Mouse (Mus musculus) thymus, postnatal 25 days (tissue): ENCODE results near the gene Hsd3b4.
"Not testable (repeated sequence)": the region's sequence is repeated elsewhere in the genome, so short reads cannot be mapped to it uniquely, and the experiment has no call there.

Experiments used
- DNase-seq: peaks from one replicate; pipeline ENCODE4 v3.0.0; 2022

Hsd3b4 gene

DNA sequence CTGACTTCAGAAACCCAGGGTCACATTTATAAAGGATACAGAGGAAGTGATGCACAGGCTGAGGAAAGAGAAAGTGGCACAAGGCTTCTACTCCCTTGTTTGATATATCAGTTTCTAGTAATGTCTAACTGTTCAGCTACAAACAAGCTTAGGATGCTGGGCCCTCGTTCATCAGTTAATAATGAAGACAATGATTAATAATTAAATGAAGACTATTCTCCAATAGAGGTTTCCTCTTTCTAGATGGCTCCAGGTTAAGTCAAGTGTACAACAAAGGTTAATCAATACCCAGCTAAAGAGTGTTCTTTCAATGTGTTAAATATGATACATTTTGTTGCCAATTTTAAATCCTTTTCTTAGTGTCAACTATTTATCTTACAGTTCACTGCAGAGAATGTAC, at the start of gene Hsd3b4:
Gene Hsd3b4 (minus strand): TSS at position 101 of the 400 bp plus-strand sequence.
- DNase-seq: not testable (repeated sequence)

DNA sequence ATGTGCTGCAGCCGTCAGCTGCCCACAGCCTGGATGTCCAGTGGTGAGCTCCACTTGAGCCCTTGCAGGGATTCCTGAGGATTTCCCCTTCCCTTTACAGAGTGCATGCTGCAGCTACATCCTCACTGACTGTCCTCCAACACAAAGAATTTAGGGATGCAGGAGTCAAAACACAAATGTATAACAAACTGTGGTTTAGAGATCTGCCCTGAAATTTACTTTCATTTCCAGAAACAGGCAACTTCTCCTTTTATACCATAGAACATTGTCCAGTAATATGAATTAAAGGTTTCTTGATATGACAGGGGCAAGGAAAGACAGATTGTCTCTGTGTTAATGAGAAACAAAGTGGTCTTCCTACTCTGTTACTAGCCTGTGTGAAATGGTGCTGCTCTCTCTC, 40.5 kb upstream of the Hsd3b4 start:
- DNase-seq: not testable (repeated sequence)

DNA sequence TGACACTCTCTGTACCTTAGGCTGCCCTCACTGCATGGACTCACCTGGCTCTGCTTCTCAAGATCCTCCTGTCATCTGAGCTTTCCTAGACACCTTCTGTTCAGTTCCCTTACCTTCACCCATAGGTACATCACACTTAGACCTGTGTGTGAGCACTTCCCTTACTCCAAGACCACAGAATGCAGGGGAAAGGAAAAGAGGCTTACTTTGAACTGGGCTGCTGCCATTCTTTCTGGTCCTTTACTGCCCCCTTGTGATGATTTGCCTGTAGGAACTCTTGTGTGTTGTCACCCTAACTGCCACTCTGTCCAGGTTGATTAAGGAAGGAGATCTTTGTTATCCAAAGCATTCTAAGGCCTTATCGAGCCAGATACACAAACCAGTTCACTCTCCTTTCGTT, 39.9 kb upstream of the Hsd3b4 start:
- DNase-seq: not testable (repeated sequence)

DNA sequence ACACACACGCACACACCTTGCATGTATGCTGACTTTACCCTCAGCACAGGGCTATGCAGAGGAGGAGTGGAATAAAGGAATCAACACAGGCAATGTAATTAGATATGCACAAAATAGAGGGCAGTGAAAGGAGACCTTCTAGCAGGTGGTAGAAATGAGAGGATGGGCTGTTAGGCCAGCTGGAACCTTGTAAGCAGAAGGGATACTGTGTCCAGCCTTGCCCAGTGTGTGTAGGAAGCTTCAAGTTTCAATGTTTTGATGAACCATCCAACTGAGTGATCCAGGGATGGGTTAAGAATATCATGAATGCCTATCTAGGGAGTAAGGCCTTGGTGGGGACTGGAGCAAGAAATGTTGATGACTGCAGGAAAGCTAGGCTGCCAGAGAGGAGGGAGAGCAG, 38.2 kb upstream of the Hsd3b4 start:
- not testable (repeated sequence) for DNase-seq

DNA sequence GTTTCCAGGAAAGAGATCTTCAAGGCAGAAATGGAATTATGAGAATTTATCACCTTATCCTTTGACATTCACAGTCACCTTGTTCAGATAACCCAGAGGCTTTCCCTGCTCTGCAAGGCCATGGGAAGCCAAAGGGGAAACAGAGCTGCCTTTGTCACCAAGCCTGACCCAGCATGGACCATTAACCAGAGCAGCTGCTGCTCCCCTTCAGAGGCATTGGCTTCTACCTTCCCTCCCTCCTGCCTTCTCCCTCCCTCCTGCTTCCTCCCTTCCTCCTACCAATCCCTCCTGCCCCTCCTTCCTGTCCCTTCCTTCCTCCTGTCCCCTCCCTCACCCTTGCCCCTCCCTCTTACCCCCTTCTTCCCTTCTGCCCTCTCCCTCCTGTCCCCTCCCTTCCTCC, 37.3 kb upstream of the Hsd3b4 start:
- not testable (repeated sequence) for DNase-seq

GRCm38 (mm10) chr3:98524978-98525377, 14.7 kb upstream of the Hsd3b4 start:
- DNase-seq: not testable (repeated sequence)

DNA sequence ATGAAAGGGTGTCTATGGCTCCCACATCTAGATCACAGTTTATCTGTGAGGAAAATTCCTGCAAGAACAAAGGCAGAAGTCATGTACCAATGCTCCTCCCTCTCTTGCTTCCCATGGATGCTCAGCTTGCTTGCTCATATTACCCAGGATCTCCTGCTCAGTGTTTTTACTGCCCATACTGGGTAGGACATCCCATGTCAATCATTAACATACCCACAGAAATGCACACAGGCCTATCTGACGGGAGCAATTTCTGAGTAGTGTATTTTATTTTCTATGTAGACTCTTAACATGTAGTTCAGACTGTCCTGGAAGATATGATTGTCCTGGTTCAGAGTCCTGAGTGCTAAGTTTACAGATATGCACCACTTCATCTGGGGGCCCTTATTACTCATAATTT, 14.2 kb upstream of the Hsd3b4 start:
- DNase-seq: not testable (repeated sequence)

DNA sequence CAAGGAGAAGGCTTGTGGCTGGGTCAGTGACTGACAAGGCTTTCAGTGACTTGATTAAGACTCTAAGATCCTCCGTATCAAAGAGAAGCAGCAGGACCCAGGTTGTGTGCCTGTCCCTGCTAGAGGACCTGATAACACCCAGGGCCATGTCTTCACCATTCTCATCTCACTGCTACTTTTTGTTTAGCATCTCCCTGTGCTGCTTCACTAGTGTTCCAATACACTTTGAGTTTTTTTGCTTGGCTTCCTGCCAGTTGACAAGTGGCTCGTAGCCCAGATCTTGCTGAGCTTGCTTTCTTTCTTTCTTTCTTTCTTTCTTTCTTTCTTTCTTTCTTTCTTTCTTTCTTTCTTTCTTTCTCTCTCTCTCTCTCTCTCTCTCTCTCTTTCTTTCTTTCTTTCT, 12.5 kb upstream of the Hsd3b4 start:
- DNase-seq: not testable (repeated sequence)

DNA sequence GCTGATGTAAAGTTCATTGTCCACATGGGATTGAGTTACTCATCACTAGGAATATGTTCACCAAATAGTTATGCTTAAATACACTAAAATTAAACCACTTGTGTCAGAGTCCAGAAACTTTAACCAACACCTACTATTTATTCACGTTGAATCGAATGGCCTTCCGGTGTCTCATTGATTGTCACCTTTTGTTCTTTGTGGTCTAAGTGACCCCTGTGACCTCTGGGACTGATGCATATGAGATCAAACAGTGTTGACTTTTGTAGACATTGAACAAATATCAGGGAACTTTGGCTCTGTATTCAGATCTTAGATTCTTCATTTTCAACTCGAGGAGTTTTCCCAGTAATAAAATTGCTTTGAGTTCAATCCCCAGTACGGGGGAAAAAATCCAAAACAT, 3.1 kb downstream of the Hsd3b4 start:
- DNase-seq: not testable (repeated sequence)

DNA sequence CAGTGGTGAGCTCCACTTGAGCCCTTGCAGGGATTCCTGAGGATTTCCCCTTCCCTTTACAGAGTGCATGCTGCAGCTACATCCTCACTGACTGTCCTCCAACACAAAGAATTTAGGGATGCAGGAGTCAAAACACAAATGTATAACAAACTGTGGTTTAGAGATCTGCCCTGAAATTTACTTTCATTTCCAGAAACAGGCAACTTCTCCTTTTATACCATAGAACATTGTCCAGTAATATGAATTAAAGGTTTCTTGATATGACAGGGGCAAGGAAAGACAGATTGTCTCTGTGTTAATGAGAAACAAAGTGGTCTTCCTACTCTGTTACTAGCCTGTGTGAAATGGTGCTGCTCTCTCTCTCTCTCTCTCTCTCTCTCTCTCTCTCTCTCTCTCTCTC, 12.9 kb downstream of the Hsd3b4 start:
- not testable (repeated sequence) for DNase-seq

DNA sequence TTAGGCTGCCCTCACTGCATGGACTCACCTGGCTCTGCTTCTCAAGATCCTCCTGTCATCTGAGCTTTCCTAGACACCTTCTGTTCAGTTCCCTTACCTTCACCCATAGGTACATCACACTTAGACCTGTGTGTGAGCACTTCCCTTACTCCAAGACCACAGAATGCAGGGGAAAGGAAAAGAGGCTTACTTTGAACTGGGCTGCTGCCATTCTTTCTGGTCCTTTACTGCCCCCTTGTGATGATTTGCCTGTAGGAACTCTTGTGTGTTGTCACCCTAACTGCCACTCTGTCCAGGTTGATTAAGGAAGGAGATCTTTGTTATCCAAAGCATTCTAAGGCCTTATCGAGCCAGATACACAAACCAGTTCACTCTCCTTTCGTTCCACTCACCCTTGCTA, 13.6 kb downstream of the Hsd3b4 start:
- not testable (repeated sequence) for DNase-seq

DNA sequence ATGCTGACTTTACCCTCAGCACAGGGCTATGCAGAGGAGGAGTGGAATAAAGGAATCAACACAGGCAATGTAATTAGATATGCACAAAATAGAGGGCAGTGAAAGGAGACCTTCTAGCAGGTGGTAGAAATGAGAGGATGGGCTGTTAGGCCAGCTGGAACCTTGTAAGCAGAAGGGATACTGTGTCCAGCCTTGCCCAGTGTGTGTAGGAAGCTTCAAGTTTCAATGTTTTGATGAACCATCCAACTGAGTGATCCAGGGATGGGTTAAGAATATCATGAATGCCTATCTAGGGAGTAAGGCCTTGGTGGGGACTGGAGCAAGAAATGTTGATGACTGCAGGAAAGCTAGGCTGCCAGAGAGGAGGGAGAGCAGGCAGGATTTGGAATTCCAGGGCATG, 15.3 kb downstream of the Hsd3b4 start:
- not testable (repeated sequence) for DNase-seq

DNA sequence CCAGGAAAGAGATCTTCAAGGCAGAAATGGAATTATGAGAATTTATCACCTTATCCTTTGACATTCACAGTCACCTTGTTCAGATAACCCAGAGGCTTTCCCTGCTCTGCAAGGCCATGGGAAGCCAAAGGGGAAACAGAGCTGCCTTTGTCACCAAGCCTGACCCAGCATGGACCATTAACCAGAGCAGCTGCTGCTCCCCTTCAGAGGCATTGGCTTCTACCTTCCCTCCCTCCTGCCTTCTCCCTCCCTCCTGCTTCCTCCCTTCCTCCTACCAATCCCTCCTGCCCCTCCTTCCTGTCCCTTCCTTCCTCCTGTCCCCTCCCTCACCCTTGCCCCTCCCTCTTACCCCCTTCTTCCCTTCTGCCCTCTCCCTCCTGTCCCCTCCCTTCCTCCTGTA, 16.1 kb downstream of the Hsd3b4 start:
- DNase-seq: not testable (repeated sequence)

DNA sequence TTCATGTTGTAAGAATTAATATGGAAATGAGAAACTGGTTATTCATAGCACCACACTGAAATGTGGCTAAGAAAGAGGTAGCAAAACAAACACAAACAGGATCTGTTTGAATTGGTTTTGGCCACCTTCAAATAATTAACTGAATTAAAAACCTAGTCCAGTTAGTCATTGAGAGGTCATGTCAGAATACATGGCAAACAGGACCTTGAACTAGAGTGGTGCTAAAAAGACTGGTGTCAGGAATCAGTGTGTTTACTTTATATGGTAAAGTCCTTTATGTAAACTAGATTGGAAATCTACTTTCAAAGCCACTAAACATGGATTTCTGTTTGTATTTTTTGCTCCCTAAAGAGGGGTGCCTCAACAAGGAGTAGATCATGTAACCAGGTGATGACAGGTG, 38.8 kb downstream of the Hsd3b4 start:
- not testable (repeated sequence) for DNase-seq

DNA sequence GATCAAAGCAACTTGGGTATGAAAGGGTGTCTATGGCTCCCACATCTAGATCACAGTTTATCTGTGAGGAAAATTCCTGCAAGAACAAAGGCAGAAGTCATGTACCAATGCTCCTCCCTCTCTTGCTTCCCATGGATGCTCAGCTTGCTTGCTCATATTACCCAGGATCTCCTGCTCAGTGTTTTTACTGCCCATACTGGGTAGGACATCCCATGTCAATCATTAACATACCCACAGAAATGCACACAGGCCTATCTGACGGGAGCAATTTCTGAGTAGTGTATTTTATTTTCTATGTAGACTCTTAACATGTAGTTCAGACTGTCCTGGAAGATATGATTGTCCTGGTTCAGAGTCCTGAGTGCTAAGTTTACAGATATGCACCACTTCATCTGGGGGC, 39.3 kb downstream of the Hsd3b4 start:
- DNase-seq: not testable (repeated sequence)

- DNase-seq: not testable (repeated sequence)
Measured at GRCm38 (mm10) chr3:98469323-98469722, 41.0 kb downstream of the Hsd3b4 start.

- not testable (repeated sequence) for DNase-seq
Measured at GRCm38 (mm10) chr3:98457026-98457425, 53.3 kb downstream of the Hsd3b4 start, which contains the start of gene Gm4450. Gene Gm4450, minus strand, starts transcription at chr3:98457126.

DNA sequence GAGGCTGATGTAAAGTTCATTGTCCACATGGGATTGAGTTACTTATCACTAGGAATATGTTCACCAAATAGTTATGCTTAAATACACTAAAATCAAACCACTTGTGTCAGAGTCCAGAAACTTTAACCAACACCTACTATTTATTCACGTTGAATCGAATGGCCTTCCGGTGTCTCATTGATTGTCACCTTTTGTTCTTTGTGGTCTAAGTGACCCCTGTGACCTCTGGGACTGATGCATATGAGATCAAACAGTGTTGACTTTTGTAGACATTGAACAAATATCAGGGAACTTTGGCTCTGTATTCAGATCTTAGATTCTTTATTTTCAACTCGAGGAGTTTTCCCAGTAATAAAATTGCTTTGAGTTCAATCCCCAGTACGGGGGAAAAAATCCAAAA, 56.5 kb downstream of the Hsd3b4 start:
- not testable (repeated sequence) for DNase-seq
